Mouse (Mus musculus) kidney, postnatal 25 days (tissue): ENCODE data around the gene Sdha.

ENCODE experiments used
- DNase-seq, 2 experiments: peaks; one replicate each; pipeline ENCODE4 v3.0.0; 2021; ENCODE audit warnings: mixed read lengths in 2 of 2

Gene Sdha

GRCm38 (mm10) chr13:74302050-74303037 lies 47.7 kb downstream of the Sdha start:
- DNase-seq: peak in 1 of 2 experiments; percentile 6

GRCm38 (mm10) chr13:74301607-74301984 lies 48.5 kb downstream of the Sdha start:
- peak in 1 of 2 experiments; percentile 29 for DNase-seq

- DNase-seq: peak; percentile 63 to 73
These were observed 49.0 kb downstream of the Sdha start for GRCm38 (mm10) chr13:74300925-74301606.

- DNase-seq: no peak
These were observed 53.7 kb downstream of the Sdha start for GRCm38 (mm10) chr13:74296376-74296775.

- peak; percentile 27 to 33 for DNase-seq
These were observed 57.9 kb downstream of the Sdha start, which contains the start of gene Ahrr for GRCm38 (mm10) chr13:74292167-74292566. Gene Ahrr (minus strand): TSS chr13:74292331.

GRCm38 (mm10) chr13:74289646-74290045 lies 60.4 kb downstream of the Sdha start:
- no peak for DNase-seq

GRCm38 (mm10) chr13:74282299-74282698 lies 67.8 kb downstream of the Sdha start:
- DNase-seq: no peak

GRCm38 (mm10) chr13:74275726-74276125 lies 74.4 kb downstream of the Sdha start:
- no peak for DNase-seq
